Mouse (Mus musculus): ENCODE results near the gene Gm20489. TPM values are rescaled to one million over a fixed set of nuclear protein-coding genes. Genes with fewer than 3 reads are reported as not detected.
A peak's percentile ranks its signal among the peaks of the same experiment; 100 is the strongest.

The Gm20489 gene
- polyA plus RNA-seq (2016; fragmentation: Nextera tagmentation; extraction: Ambion mirVana) = not detected in 2 replicates

GRCm38 (mm10) chrX:101268755-101269124, at the start of gene Gm20489:
Gene Gm20489, minus strand, starts transcription at chrX:101269023.
- Histone ChIP-seq H3K9me3 (no peaks in the 10 kb centered on the region), H3K36me3 (replicated peaks) (no peaks in the 10 kb centered on the region), H3K4me3 (no peak within 1 kb of the TSS), H3K27ac (replicated peaks) (no peak within 1 kb of the TSS), H3K27me3 (replicated peaks; ENCODE audit: low read depth, poor library complexity, severe bottlenecking) (peaks cover 68% of the 10 kb centered on the region), H3K4me1 (peaks cover 23% of the 10 kb centered on the region)
- 74% methylated on average over 3 of the region's 3 CpGs for WGBS
- no peak for DNase-seq (ENCODE audit: low spot score)

GRCm38 (mm10) chrX:101313625-101314359, 45.0 kb upstream of the Gm20489 start:
- Histone ChIP-seq H3K4me1 (no peaks in the 10 kb centered on the region), H3K27ac (replicated peaks) (no peak overlapping the region), H3K27me3 (replicated peaks; ENCODE audit: low read depth, poor library complexity, severe bottlenecking) (peaks cover 95% of the 10 kb centered on the region), H3K4me3 (no peak overlapping the region), H3K9me3 (no peaks in the 10 kb centered on the region), H3K36me3 (replicated peaks) (peaks cover 5% of the 10 kb centered on the region; the same call in 1 of the 2 replicates)
- 47% methylated on average over 6 of the region's 6 CpGs for WGBS
- peak; percentile 15 for DNase-seq (ENCODE audit: low spot score)

GRCm38 (mm10) chrX:101309299-101309698, 40.5 kb upstream of the Gm20489 start:
- 93% methylated on average over 5 of the region's 5 CpGs for WGBS
- H3K4me3 ChIP-seq = no peak overlapping the region
- no peak for DNase-seq (ENCODE audit: low spot score)
- H3K36me3 ChIP-seq (replicated peaks) = no peaks in the 10 kb centered on the region
- peaks cover 98% of the 10 kb centered on the region for H3K27me3 ChIP-seq (replicated peaks; ENCODE audit: low read depth, poor library complexity, severe bottlenecking)
- no peaks in the 10 kb centered on the region for H3K9me3 ChIP-seq
- no peak overlapping the region for H3K27ac ChIP-seq (replicated peaks)
- H3K4me1 ChIP-seq = no peaks in the 10 kb centered on the region

GRCm38 (mm10) chrX:101304646-101305045, 35.8 kb upstream of the Gm20489 start:
- 42% methylated on average over 2 of the region's 2 CpGs for WGBS
- Histone ChIP-seq H3K4me1 (peaks cover 38% of the 10 kb centered on the region), H3K4me3 (no peak overlapping the region), H3K27ac (replicated peaks) (no peak overlapping the region), H3K9me3 (no peaks in the 10 kb centered on the region), H3K27me3 (replicated peaks; ENCODE audit: low read depth, poor library complexity, severe bottlenecking) (peaks cover 100% of the 10 kb centered on the region), H3K36me3 (replicated peaks) (no peaks in the 10 kb centered on the region)
- no peak for DNase-seq (ENCODE audit: low spot score)

GRCm38 (mm10) chrX:101301654-101302053, 32.8 kb upstream of the Gm20489 start:
- Histone ChIP-seq H3K9me3 (no peaks in the 10 kb centered on the region), H3K4me3 (no peak overlapping the region), H3K27me3 (replicated peaks; ENCODE audit: low read depth, poor library complexity, severe bottlenecking) (peaks cover 100% of the 10 kb centered on the region), H3K27ac (replicated peaks) (no peak overlapping the region), H3K4me1 (peaks cover 49% of the 10 kb centered on the region), H3K36me3 (replicated peaks) (peaks cover 14% of the 10 kb centered on the region)
- WGBS = 80% methylated on average over 9 of the region's 9 CpGs
- DNase-seq (ENCODE audit: low spot score) = no peak

GRCm38 (mm10) chrX:101300427-101301030, 31.7 kb upstream of the Gm20489 start:
- WGBS = 33% methylated on average over 13 of the region's 13 CpGs
- peak overlapping the region; percentile 76 for H3K27ac ChIP-seq (replicated peaks)
- peaks cover 99% of the 10 kb centered on the region for H3K27me3 ChIP-seq (replicated peaks; ENCODE audit: low read depth, poor library complexity, severe bottlenecking)
- H3K9me3 ChIP-seq = no peaks in the 10 kb centered on the region
- DNase-seq (ENCODE audit: low spot score) = peak; percentile 65
- peaks cover 25% of the 10 kb centered on the region for H3K36me3 ChIP-seq (replicated peaks)
- peak overlapping the region; percentile 53 for H3K4me3 ChIP-seq
- H3K4me1 ChIP-seq = peaks cover 49% of the 10 kb centered on the region

GRCm38 (mm10) chrX:101299473-101300426, 30.9 kb upstream of the Gm20489 start:
- Histone ChIP-seq H3K9me3 (no peaks in the 10 kb centered on the region), H3K4me1 (peaks cover 49% of the 10 kb centered on the region), H3K27ac (replicated peaks) (peak overlapping the region; percentile 76), H3K27me3 (replicated peaks; ENCODE audit: low read depth, poor library complexity, severe bottlenecking) (peaks cover 99% of the 10 kb centered on the region), H3K36me3 (replicated peaks) (peaks cover 33% of the 10 kb centered on the region), H3K4me3 (peak overlapping the region; percentile 53)
- DNase-seq (ENCODE audit: low spot score) = peak; percentile 60
- WGBS = 17% methylated on average over 13 of the region's 13 CpGs

- peak within 1 kb of the TSS; percentile 76 for H3K27ac ChIP-seq (replicated peaks)
- peaks cover 40% of the 10 kb centered on the region for H3K36me3 ChIP-seq (replicated peaks)
- H3K4me1 ChIP-seq = peaks cover 47% of the 10 kb centered on the region
- peak within 1 kb of the TSS; percentile 53 for H3K4me3 ChIP-seq
- peaks cover 99% of the 10 kb centered on the region for H3K27me3 ChIP-seq (replicated peaks; ENCODE audit: low read depth, poor library complexity, severe bottlenecking)
- no peaks in the 10 kb centered on the region for H3K9me3 ChIP-seq
- peak; percentile 54 for DNase-seq (ENCODE audit: low spot score)
- WGBS = 26% methylated on average over 24 of the region's 24 CpGs
Observed at GRCm38 (mm10) chrX:101299055-101299454, 30.2 kb upstream of the Gm20489 start, which contains the start of gene Nlgn3. Gene Nlgn3, plus strand, starts transcription at chrX:101299168.

GRCm38 (mm10) chrX:101290111-101290510, 21.3 kb upstream of the Gm20489 start:
- Histone ChIP-seq H3K9me3 (no peaks in the 10 kb centered on the region), H3K36me3 (replicated peaks) (peaks cover 98% of the 10 kb centered on the region), H3K27me3 (replicated peaks; ENCODE audit: low read depth, poor library complexity, severe bottlenecking) (peaks cover 92% of the 10 kb centered on the region), H3K27ac (replicated peaks) (no peak overlapping the region), H3K4me1 (no peaks in the 10 kb centered on the region), H3K4me3 (no peak overlapping the region)
- DNase-seq (ENCODE audit: low spot score) = no peak
- 91% methylated on average over 10 of the region's 10 CpGs for WGBS

- H3K36me3 ChIP-seq (replicated peaks) = peaks cover 98% of the 10 kb centered on the region
- H3K4me1 ChIP-seq = no peaks in the 10 kb centered on the region
- H3K9me3 ChIP-seq = no peaks in the 10 kb centered on the region
- no peak overlapping the region for H3K27ac ChIP-seq (replicated peaks)
- no peak overlapping the region for H3K4me3 ChIP-seq
- 93% methylated on average over 7 of the region's 7 CpGs for WGBS
- DNase-seq (ENCODE audit: low spot score) = no peak
- H3K27me3 ChIP-seq (replicated peaks; ENCODE audit: low read depth, poor library complexity, severe bottlenecking) = peaks cover 92% of the 10 kb centered on the region
Observed at GRCm38 (mm10) chrX:101289037-101289436, 20.2 kb upstream of the Gm20489 start.

GRCm38 (mm10) chrX:101288432-101288831, 19.6 kb upstream of the Gm20489 start:
- peaks cover 98% of the 10 kb centered on the region for H3K36me3 ChIP-seq (replicated peaks)
- no peaks in the 10 kb centered on the region for H3K9me3 ChIP-seq
- peaks cover 92% of the 10 kb centered on the region for H3K27me3 ChIP-seq (replicated peaks; ENCODE audit: low read depth, poor library complexity, severe bottlenecking)
- no peaks in the 10 kb centered on the region for H3K4me1 ChIP-seq
- no peak for DNase-seq (ENCODE audit: low spot score)
- WGBS = 92% methylated on average over 6 of the region's 6 CpGs
- H3K27ac ChIP-seq (replicated peaks) = no peak overlapping the region
- no peak overlapping the region for H3K4me3 ChIP-seq

GRCm38 (mm10) chrX:101287543-101287942, 18.7 kb upstream of the Gm20489 start:
- no peak overlapping the region for H3K27ac ChIP-seq (replicated peaks)
- no peak overlapping the region for H3K4me3 ChIP-seq
- 95% methylated on average over 3 of the region's 3 CpGs for WGBS
- DNase-seq (ENCODE audit: low spot score) = no peak
- no peaks in the 10 kb centered on the region for H3K9me3 ChIP-seq
- H3K27me3 ChIP-seq (replicated peaks; ENCODE audit: low read depth, poor library complexity, severe bottlenecking) = peaks cover 92% of the 10 kb centered on the region
- H3K4me1 ChIP-seq = no peaks in the 10 kb centered on the region
- peaks cover 98% of the 10 kb centered on the region for H3K36me3 ChIP-seq (replicated peaks)

All from embryonic facial prominence, embryonic 10.5 days (tissue).